Mouse (Mus musculus) brain, adult 10 weeks (tissue): ENCODE measurements around the gene Trim12a. TPM values are rescaled to one million over a fixed set of nuclear protein-coding genes. Genes with fewer than 3 reads are reported as not detected.

ENCODE experiments used
- polyA plus RNA-seq: library from polyadenylated mRNA; stranded (reverse); fragments of 350-450 nt; fragmentation: Illumina TruSeq; extraction: RNeasy Lipid Tissue Mini Kit (QIAGEN cat#74804); gene quantifications from one replicate; pipeline ENCODE4 v1.2.3, GENCODE M21; 2015; ENCODE audit warnings: low read depth, low replicate concordance

Trim12a gene
- 5.5 TPM for polyA plus RNA-seq

DNA sequence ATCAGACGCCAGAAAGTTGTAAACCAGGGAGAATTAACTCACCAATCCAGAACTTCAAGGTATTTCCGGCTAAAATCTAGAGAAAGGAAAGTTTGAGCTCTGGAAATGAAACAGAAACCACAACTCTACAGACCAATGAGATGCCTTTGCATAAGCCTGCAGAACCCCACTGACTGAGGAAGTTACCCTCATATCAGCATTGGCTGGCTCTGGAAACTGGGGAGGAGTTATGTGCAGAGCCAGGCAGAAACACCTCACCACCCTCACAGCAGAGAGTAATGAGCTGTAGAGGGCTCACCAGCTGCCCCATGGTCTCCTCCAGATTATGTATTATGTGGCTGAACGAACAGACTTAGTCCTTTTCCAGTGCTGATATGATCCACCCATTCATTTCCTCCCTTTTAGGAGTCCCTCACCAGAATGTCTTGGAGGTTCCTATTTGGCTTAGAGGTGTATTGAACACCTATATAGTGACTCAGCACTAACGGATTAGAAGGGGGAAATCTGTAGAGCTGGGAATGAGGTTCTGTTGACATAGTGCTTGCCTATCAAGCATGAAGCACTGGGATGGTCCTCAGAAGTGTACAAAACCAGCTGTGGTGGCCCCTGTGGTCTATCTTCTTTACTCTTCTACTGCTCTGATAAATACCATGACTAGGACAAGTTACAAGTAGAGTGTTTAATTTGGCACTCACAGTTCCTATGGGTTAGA, at the start of gene Trim12a:
Gene Trim12a, minus strand, starts transcription at position 98 of the 712 bp plus-strand sequence.

DNA sequence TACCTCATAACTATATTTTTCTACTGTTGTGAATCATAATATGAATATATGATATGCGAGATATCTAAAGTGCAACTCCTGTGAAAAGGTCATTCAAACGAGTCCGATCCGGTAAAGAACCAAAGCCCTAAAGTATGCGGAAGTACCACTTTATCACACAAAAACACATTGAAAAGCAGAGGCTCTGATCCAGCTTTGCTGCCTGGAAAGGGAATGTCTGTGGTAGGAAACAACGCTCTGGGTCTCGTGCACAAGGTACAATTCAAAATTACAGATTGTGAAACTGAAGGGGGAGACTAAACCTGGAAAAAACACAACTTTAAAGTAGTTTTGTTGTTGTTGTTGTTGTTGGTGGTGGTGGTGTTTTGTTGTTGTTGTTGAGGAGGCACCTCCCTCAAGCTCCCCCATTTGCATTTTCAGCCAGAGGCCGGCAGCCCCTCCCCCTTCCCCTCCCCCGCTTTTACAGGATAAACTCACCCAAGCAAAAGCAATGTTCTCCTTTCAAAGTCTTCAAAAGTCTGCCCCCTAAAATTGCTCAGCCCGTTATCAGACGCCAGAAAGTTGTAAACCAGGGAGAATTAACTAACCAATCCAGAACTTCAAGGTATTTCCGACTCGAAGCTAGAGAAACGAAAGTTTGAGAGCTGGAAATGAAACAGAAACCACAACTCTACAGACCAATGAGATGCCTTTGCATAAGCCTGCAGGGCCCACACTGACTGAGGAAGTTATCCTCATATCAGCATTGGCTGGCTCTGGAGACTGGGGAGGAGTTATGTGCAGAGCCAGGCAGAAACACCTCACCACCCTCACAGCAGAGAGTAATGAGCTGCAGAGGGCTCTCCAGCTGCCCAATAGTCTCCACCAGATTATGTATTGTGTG, 37.7 kb upstream of the Trim12a start, which contains the start of gene Trim12c:
Gene Trim12c, minus strand, starts transcription at position 646 of the 883 bp plus-strand sequence.

DNA sequence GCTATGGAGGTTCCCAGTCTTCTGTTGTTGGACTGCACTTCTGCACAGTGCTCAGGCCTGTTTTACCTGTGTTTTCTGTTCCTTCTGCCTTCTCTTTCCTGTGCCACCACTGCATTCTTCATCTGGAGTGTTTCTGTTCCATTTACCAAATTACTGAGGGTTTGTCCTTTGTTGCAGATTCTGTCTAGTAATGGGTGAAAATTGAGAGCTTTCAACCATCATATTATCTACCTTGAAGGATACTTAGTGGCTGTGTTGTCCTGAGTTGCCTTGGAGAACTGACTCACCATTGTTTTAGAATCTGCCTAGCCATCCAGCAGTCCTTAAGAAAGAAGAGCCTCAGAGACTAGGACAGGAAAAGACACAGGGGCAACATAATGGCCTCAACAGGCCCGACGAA, 13.9 kb upstream of the Trim12a start, which contains the start of gene Trim34b:
Gene Trim34b, plus strand, starts transcription at position 301 of the 400 bp plus-strand sequence.

DNA sequence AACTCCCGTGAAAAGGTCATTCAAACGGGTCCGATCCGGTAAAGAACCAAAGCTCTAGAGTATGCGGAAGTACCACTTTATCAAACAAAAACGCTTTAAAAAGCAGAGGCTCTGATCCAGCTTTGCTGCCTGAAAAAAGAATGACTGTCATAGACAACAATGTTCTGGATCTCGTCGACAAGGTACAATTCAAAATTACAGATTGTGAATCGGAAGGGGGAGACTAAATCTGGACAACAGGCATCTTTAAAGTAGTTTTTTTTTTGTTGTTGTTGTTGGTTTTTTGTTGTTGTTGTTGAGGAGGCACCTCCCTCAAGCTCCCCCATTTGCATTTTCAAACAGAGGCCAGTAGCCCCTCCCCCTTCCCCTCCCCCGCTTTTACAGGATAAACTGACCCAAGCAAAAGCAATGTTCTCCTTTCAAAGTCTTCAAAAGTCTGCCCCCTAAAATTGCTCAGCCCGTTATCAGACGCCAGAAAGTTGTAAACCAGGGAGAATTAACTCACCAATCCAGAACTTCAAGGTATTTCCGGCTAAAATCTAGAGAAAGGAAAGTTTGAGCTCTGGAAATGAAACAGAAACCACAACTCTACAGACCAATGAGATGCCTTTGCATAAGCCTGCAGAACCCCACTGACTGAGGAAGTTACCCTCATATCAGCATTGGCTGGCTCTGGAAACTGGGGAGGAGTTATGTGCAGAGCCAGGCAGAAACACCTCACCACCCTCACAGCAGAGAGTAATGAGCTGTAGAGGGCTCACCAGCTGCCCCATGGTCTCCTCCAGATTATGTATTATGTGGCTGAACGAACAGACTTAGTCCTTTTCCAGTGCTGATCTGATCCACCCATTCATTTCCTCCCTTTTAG, 27.5 kb downstream of the Trim12a start, which contains the start of gene Trim5:
Gene Trim5, minus strand, starts transcription at position 519 of the 868 bp plus-strand sequence.

Other genes starting within 250 kb of the Trim12a start
- not detected for gene Olfr644, start 243.6 kb downstream of the Trim12a start, polyA plus RNA-seq
- gene Olfr645, start 230.0 kb downstream of the Trim12a start, polyA plus RNA-seq, result not detected
- gene Olfr646, start 210.6 kb downstream of the Trim12a start, polyA plus RNA-seq, result not detected
- gene Ubqln5, start 185.6 kb downstream of the Trim12a start, polyA plus RNA-seq, result not detected
- gene Olfr643, start 178.1 kb downstream of the Trim12a start, polyA plus RNA-seq, result not detected
- gene Ubqln3, start 172.2 kb downstream of the Trim12a start, polyA plus RNA-seq, result not detected
- not detected for gene Ubqlnl, start 164.9 kb downstream of the Trim12a start, polyA plus RNA-seq
- gene Olfm5, start 150.6 kb downstream of the Trim12a start, polyA plus RNA-seq, result 0.36 TPM
- not detected for gene Olfr648, start 132.1 kb downstream of the Trim12a start, polyA plus RNA-seq
- not detected for gene Olfr649, start 119.5 kb downstream of the Trim12a start, polyA plus RNA-seq
- 0.15 TPM for gene Trim6, start 96.7 kb downstream of the Trim12a start, polyA plus RNA-seq
- 2.8 TPM for gene Trim34a, start 71.0 kb downstream of the Trim12a start, polyA plus RNA-seq
- gene Trim5, start 27.4 kb downstream of the Trim12a start, polyA plus RNA-seq, result 0.40 TPM
- not detected for gene Trim34b, start 14.0 kb upstream of the Trim12a start, polyA plus RNA-seq
- 2.2 TPM for gene Trim12c, start 37.9 kb upstream of the Trim12a start, polyA plus RNA-seq
- not detected for gene Trim30b, start 54.4 kb upstream of the Trim12a start, polyA plus RNA-seq
- gene Trim30c, start 85.4 kb upstream of the Trim12a start, polyA plus RNA-seq, result not detected
- gene Trim30a, start 149.7 kb upstream of the Trim12a start, polyA plus RNA-seq, result 1.9 TPM
- gene Trim30d, start 192.4 kb upstream of the Trim12a start, polyA plus RNA-seq, result 1.5 TPM
- gene Olfr651, start 234.7 kb upstream of the Trim12a start, polyA plus RNA-seq, result not detected
- not detected for gene Olfr652, start 245.4 kb upstream of the Trim12a start, polyA plus RNA-seq